Mouse (Mus musculus): ENCODE measurements around the gene Epm2a. TPM values are rescaled to one million over a fixed set of nuclear protein-coding genes. Genes with fewer than 3 reads are reported as not detected.

Epm2a gene
- polyA plus RNA-seq, 1 experiment from 2014 or later: 0.36 TPM

DNA sequence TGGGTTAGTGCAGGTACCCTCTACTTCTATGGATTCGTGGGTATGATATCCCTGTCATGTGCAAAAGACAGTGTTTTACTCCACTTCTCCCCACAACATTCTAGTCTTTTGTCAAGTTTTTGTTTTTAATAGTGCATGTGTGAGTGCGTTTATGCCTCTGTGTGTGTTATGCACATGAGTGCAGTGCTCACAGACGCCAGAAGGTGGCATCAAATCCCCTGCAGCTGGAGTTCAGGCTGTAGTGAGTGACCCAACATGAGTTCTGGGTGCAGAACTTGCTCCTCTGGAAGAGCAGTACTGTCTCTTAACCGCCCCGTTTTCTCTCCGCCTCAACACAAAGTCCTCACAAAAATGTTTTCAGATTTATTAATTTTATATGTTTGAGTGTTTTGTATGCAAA lies 96.1 kb downstream of the Epm2a start:
- no peak overlapping the region for H3K27ac ChIP-seq
- no peaks in the 10 kb centered on the region for H3K36me3 ChIP-seq (ENCODE audit: poor library complexity, severe bottlenecking)
- H3K9ac ChIP-seq: no peak overlapping the region
- 89% methylated on average over 6 of the region's 6 CpGs for WGBS
- H3K27me3 ChIP-seq: no peaks in the 10 kb centered on the region
- H3K4me2 ChIP-seq: no peak overlapping the region
- no peaks in the 10 kb centered on the region for H3K9me3 ChIP-seq (replicated peaks)
- no peak for ATAC-seq
- H3K4me1 ChIP-seq: no peaks in the 10 kb centered on the region
- H3K4me3 ChIP-seq: no peak overlapping the region

DNA sequence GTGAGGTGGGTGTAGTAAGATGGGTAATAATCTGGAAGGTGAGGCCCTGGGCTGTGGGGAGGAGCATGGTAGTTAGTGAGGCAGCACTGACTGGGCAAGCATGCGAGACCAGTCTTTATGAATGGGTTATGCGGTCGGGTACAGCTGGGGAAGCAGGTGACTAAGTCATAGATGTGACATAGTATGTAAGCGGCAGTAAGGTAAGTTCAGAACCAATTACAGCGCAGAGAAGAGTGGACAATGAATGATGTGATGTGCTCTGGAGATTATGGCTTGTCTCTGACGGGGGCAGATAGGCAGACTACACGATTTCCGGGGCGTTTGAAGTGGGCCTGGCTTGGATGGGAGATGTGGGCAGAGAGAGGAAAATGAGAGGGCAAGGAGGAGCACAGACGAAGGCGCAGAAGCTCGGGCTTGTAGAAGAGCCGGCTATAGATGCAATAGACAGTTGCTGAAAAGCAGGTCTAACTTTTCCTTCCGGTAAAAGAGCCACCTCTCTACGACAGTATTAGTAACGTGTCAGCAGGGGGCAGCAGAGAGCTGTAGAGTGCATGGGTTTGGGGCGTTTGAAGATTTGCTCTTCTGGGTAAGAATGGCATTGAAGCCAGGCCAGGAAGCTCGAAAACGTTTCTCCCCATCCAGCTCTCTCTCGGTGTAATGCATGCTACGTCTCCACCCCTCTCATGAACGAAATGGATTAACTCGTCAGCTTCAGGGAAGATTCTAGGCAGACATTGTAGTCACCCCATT lies 106.5 kb downstream of the Epm2a start:
- no peaks in the 10 kb centered on the region for H3K9me3 ChIP-seq (replicated peaks)
- H3K27me3 ChIP-seq: no peaks in the 10 kb centered on the region
- H3K36me3 ChIP-seq (ENCODE audit: poor library complexity, severe bottlenecking): no peaks in the 10 kb centered on the region
- H3K9ac ChIP-seq: no peak overlapping the region
- peak overlapping the region; percentile 27 for H3K4me2 ChIP-seq
- peak; percentile 96 for ATAC-seq
- H3K27ac ChIP-seq: no peak overlapping the region
- WGBS: 37% methylated on average over 23 of the region's 23 CpGs
- H3K4me1 ChIP-seq: 0 out of 2 replicates have a peak, but pooled peaks cover 3% of the 10 kb centered on the region
- no peak overlapping the region for H3K4me3 ChIP-seq

DNA sequence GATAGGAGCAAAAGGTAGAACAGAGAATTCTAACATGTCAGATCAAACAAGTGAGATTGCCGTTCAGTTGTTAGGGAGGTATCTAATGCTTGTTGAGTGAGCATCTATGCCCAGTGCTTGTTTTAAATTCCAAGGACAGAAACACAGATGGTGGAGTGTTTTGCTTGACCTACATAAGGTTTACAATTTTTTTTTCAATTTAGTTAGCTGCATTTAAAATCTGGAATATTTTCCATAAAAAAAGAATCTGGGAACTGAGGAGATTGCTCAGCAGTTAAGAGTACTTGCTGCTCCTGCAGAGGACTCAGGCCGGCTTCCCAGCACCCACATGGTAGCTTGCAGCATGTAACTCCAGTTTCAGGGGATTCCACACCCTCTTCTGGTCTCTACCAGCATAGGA lies 109.3 kb downstream of the Epm2a start:
- Histone ChIP-seq H3K9me3 (replicated peaks) (no peaks in the 10 kb centered on the region), H3K27me3 (no peaks in the 10 kb centered on the region), H3K27ac (no peak overlapping the region), H3K9ac (no peak overlapping the region), H3K4me3 (no peak overlapping the region), H3K36me3 (ENCODE audit: poor library complexity, severe bottlenecking) (no peaks in the 10 kb centered on the region), H3K4me1 (0 out of 2 replicates have a peak, but pooled peaks cover 3% of the 10 kb centered on the region), H3K4me2 (no peak overlapping the region)
- WGBS: 83% methylated on average over 2 of the region's 2 CpGs
- no peak for ATAC-seq

DNA sequence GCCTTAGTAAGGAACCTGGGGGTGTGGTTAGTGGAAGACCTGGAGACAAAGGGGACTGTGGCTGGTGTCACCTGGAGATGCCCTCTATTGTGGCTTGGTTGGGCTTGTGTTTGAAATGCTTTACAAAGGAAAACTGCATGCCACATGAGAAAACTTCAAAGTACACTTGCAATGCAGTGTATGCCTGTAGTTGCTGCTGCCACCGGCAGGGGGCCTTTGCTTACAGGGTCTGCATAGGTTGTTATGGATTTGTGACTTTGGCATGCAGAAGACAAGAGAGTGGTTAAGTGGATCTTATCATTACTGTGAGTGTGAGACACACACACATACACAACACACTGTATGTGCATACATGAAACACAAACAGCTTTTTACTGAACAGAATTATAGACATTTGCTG lies 114.2 kb downstream of the Epm2a start:
- Histone ChIP-seq H3K4me3 (no peak overlapping the region), H3K9ac (no peak overlapping the region), H3K36me3 (ENCODE audit: poor library complexity, severe bottlenecking) (no peaks in the 10 kb centered on the region), H3K27me3 (no peaks in the 10 kb centered on the region), H3K4me1 (no peaks in the 10 kb centered on the region), H3K9me3 (replicated peaks) (no peaks in the 10 kb centered on the region; the same call in 1 of the 2 replicates), H3K4me2 (no peak overlapping the region), H3K27ac (no peak overlapping the region)
- WGBS: 38% methylated on average over 1 of the region's 1 CpGs
- no peak for ATAC-seq

DNA sequence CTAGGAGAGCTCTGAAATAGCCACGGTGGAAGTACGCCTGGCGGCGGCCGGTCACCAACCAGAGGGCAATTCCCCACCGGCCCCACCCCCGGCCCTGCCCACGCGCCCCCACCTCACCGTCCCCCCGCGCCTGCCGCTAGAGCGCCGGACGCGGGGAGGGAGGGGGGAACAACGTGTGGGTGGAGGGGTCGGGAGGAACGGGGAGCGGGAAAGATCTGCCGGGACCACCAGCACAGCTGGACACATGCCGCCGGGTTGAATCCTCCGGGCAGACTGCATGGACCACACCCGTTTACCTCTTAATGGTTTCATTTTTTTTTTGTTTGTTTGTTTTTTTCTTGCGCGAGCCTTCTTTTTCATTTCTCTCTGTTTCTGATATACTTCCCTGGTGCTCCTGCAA lies 148.8 kb downstream of the Epm2a start:
- ATAC-seq: peak; percentile 94
- peaks cover 13% of the 10 kb centered on the region for H3K9me3 ChIP-seq (replicated peaks)
- no peak overlapping the region for H3K4me2 ChIP-seq
- no peaks in the 10 kb centered on the region for H3K27me3 ChIP-seq
- WGBS: 41% methylated on average over 28 of the region's 28 CpGs
- no peaks in the 10 kb centered on the region for H3K4me1 ChIP-seq
- H3K27ac ChIP-seq: no peak overlapping the region
- no peak overlapping the region for H3K4me3 ChIP-seq
- H3K36me3 ChIP-seq (ENCODE audit: poor library complexity, severe bottlenecking): no peaks in the 10 kb centered on the region
- H3K9ac ChIP-seq: no peak overlapping the region

Other genes starting within 250 kb of the Epm2a start
- 24.1 and 26.0 TPM in 2 replicates for gene Shprh, start 194.0 kb upstream of the Epm2a start, polyA plus RNA-seq (2015; fragmentation: Nextera tagmentation; extraction: Ambion mirVana)
- gene Fbxo30, start 62.1 kb upstream of the Epm2a start, polyA plus RNA-seq (2015; fragmentation: Nextera tagmentation; extraction: Ambion mirVana): 30.7 and 33.4 TPM in 2 replicates